Mouse (Mus musculus) adrenal gland, postnatal 14 days (tissue): ENCODE measurements around the gene Rell1. TPM values are rescaled to one million over a fixed set of nuclear protein-coding genes. Genes with fewer than 3 reads are reported as not detected.
"Not testable (repeated sequence)": the region's sequence is repeated elsewhere in the genome, so short reads cannot be mapped to it uniquely, and the experiment has no call there.

Experiments
- DNase-seq: peaks from one replicate; pipeline ENCODE4 v3.0.0; 2021; ENCODE audit warnings: mixed read lengths
- total RNA-seq: library from RNA; stranded (reverse); gene quantifications from 2 replicates; pipeline ENCODE4 v1.2.3, GENCODE M21; 2021

Gene Rell1
- total RNA-seq, 1 experiment from 2014 or later: 46.5 TPM

GRCm38 (mm10) chr5:63897820-63898110, 70.9 kb downstream of the Rell1 start:
- no peak for DNase-seq

- not testable (repeated sequence) for DNase-seq
Observed at GRCm38 (mm10) chr5:63897001-63897819, 71.5 kb downstream of the Rell1 start.

- no peak for DNase-seq
Observed at GRCm38 (mm10) chr5:63891912-63892311, 76.8 kb downstream of the Rell1 start.

- no peak for DNase-seq
Observed at GRCm38 (mm10) chr5:63891241-63891640, 77.5 kb downstream of the Rell1 start.

GRCm38 (mm10) chr5:63887111-63887510, 81.6 kb downstream of the Rell1 start:
- DNase-seq: no peak

- DNase-seq: peak; percentile 19
Observed at GRCm38 (mm10) chr5:63886709-63887108, 82.0 kb downstream of the Rell1 start.

- DNase-seq: no peak
Observed at GRCm38 (mm10) chr5:63886292-63886691, 82.4 kb downstream of the Rell1 start.

- no peak for DNase-seq
Observed at GRCm38 (mm10) chr5:63879026-63879425, 89.7 kb downstream of the Rell1 start.

- no peak for DNase-seq
Observed at GRCm38 (mm10) chr5:63876081-63876480, 92.6 kb downstream of the Rell1 start.

- peak; percentile 14 for DNase-seq
Observed at GRCm38 (mm10) chr5:63874880-63875279, 93.8 kb downstream of the Rell1 start.

- DNase-seq: no peak
Observed at GRCm38 (mm10) chr5:63872176-63872932, 96.3 kb downstream of the Rell1 start.

- no peak for DNase-seq
Observed at GRCm38 (mm10) chr5:63867421-63867820, 101.3 kb downstream of the Rell1 start.

GRCm38 (mm10) chr5:63858901-63859300, 109.8 kb downstream of the Rell1 start:
- no peak for DNase-seq

Other genes with a start within 250 kb of the Rell1 start
- 0.71 and 4.0 TPM in 2 replicates for gene 0610040J01Rik, start 156.5 kb downstream of the Rell1 start, total RNA-seq
- gene Pgm2, start 124.1 kb upstream of the Rell1 start, total RNA-seq: 20.6 and 22.8 TPM in 2 replicates
- 14.7 and 17.5 TPM in 2 replicates for gene Tbc1d1, start 187.4 kb upstream of the Rell1 start, total RNA-seq